Mouse (Mus musculus) heart, adult 2 months (tissue): Measurements from ENCODE around the gene Rer1.

Experiments used
- CTCF ChIP-seq: fragments of 200-600 bp; IDR thresholded peaks from 2 replicates; pipeline ENCODE4 v1.8.1; 2022; ENCODE audit warnings: antibody characterized with exemption, mild to moderate bottlenecking, moderate library complexity
- EP300 ChIP-seq: fragments of 200-500 bp; IDR thresholded peaks from 2 replicates; pipeline ENCODE4 v1.6.1; 2011; ENCODE audit warnings: low read depth, low read length, control low read depth; ENCODE audit not compliant: insufficient read depth
- POLR2A ChIP-seq: fragments of 200-500 bp; IDR thresholded peaks from 2 replicates; pipeline ENCODE4 v1.6.1; 2011; ENCODE audit warnings: mild to moderate bottlenecking, low read depth, low read length, control low read depth; ENCODE audit not compliant: insufficient read depth

DNA sequence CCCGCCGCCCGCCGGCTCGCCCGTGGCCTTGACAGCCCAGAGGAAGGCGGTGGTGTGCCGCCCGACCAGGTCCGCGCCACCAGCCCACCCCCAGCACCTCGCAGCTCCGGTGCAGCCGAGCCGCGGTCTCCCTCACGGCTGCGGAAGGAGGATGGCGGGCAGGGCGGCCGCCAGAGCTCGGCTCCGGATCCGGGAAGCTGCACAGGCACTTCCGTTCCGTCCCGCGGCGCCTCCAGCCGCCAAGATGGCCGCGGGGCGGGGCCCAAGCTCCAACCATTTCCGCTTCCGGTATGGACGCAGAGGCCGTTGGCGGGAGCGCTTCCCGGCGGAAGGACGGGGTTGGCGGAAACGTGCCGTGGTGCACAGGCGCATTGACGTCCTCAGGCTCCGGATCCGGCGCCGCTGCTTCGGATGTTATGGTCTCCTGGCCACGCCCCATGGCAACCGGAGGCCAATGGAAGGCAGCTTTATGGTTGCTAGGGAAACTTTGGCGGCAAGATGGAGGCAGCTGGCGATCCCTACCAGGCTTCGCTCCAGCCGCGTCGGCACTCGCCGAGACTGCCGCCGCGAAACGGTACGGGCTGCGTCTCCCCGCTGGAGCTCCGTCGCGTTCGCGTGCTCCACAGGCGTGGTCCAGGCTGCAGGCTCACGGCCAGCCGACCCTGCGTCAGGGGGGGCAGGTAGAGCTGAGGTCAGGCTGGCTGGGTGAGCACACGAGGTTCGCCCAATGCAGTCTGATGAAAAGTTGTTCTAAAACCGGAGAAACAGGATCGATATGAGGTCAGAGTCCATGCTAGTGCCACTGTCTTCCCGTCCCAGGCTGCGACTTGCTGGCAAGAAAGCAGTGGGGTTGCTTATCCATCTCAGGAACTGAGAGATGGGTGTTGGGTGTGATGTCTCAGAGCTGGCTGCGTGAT, at the start of gene Rer1, which contains the start of gene Morn1:
- TF ChIP-seq CTCF (no peak), POLR2A (peak; percentile 62), EP300 (0 out of 2 replicates have a peak, but pooled peaks have one; percentile 54)
